Mouse (Mus musculus) intestine, embryonic 16.5 days (tissue): ENCODE measurements around the gene Srpk1. TPM values are rescaled to one million over a fixed set of nuclear protein-coding genes. Genes with fewer than 3 reads are reported as not detected.

ENCODE experiments used
- ATAC-seq: fragments of 200-750 bp; cut with Nextera tagmentation; 2 replicates; pipeline ENCODE4 v1.8.0; 2017; ENCODE audit warnings: moderate TSS enrichment, moderate library complexity
- H3K27ac ChIP-seq: fragments of 300-500 bp; sonication (generic); 2 replicates; pipeline ENCODE4 v1.5.1; 2014; ENCODE audit warnings: mild to moderate bottlenecking, low read length
- H3K27me3 ChIP-seq: fragments of 300-500 bp; sonication (generic); replicated peaks from 2 replicates; pipeline ENCODE4 v1.6.1; 2014; ENCODE audit warnings: low read length, control low read depth, mixed read lengths; ENCODE audit not compliant: control insufficient read depth, insufficient read depth
- H3K36me3 ChIP-seq: fragments of 300-500 bp; sonication (generic); 2 replicates; pipeline ENCODE4 v1.6.1; 2014; ENCODE audit warnings: low read length, control low read depth; ENCODE audit not compliant: control insufficient read depth, insufficient read depth
- H3K4me1 ChIP-seq: fragments of 300-500 bp; sonication (generic); 2 replicates; pipeline ENCODE4 v1.6.1; 2014; ENCODE audit warnings: low read length, control low read depth, mixed read lengths; ENCODE audit not compliant: control insufficient read depth, insufficient read depth
- H3K4me2 ChIP-seq: fragments of 300-500 bp; sonication (generic); 2 replicates; pipeline ENCODE4 v1.6.1; 2014; ENCODE audit warnings: low read depth, low read length, control low read depth
- H3K4me3 ChIP-seq: fragments of 300-500 bp; sonication (generic); 2 replicates; pipeline ENCODE4 v1.5.1; 2014; ENCODE audit warnings: mild to moderate bottlenecking, low read length
- H3K9ac ChIP-seq: fragments of 300-500 bp; sonication (generic); 2 replicates; pipeline ENCODE4 v1.6.1; 2014; ENCODE audit warnings: low read depth, low read length
- H3K9me3 ChIP-seq: fragments of 300-500 bp; sonication (generic); 2 replicates; pipeline ENCODE4 v1.6.1; 2016; ENCODE audit warnings: low read length, control low read depth; ENCODE audit not compliant: control insufficient read depth
- WGBS: fragments of 180-500 bp; shearing (Covaris S2); extraction: QIAGEN DNeasy Blood & Tissue Kit; methylation state at CpG from one replicate; pipeline ENCODE4 v1.1.7; 2014; 5-methylcytosine and 5-hydroxymethylcytosine counted together
- polyA plus RNA-seq: library from polyadenylated mRNA; unstranded; fragments of >200 nt; fragmentation: Nextera tagmentation; extraction: Ambion mirVana; gene quantifications from 2 replicates; pipeline ENCODE4 v1.2.1, GENCODE M21; 2015

Srpk1 gene
- polyA plus RNA-seq, 1 experiment from 2014 or later: 83.2 TPM

DNA sequence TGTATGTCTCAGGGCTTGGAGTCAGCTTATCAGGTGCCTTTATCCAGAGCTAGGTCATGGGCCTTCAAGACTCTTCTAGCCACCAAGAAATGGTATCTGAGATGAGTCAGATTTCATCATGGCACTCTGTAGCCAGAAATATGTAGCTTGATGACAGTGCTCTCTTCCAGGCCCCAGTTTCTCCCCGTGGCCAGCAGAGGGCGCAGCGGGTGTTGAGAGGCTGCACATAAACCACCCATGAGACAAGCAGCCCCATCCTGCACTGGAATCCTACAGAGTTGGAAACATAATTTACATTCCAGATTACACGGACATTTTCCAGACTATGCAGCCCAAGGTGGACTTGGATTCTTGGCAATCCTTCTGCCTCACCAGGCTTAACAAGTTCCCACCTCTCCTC is 29.5 kb downstream of the Srpk1 start:
- H3K4me3 ChIP-seq: no peak overlapping the region
- H3K4me2 ChIP-seq: no peak overlapping the region
- H3K4me1 ChIP-seq: no peaks in the 10 kb centered on the region
- H3K36me3 ChIP-seq: peaks cover 37% of the 10 kb centered on the region
- H3K27me3 ChIP-seq: no peaks in the 10 kb centered on the region
- H3K27ac ChIP-seq: no peak overlapping the region
- peak; percentile 48; the same call in 1 of the 2 replicates for ATAC-seq
- H3K9ac ChIP-seq: no peak overlapping the region
- H3K9me3 ChIP-seq: no peaks in the 10 kb centered on the region
- WGBS: 14% methylated on average over 4 of the region's 4 CpGs

- no peaks in the 10 kb centered on the region for H3K4me1 ChIP-seq
- H3K9me3 ChIP-seq: no peaks in the 10 kb centered on the region
- H3K9ac ChIP-seq: no peak overlapping the region
- ATAC-seq: no peak
- no peak overlapping the region for H3K4me3 ChIP-seq
- H3K27ac ChIP-seq: no peak overlapping the region
- WGBS: 85% methylated on average over 5 of the region's 5 CpGs
- peaks cover 35% of the 10 kb centered on the region for H3K36me3 ChIP-seq
- H3K27me3 ChIP-seq: no peaks in the 10 kb centered on the region
- no peak overlapping the region for H3K4me2 ChIP-seq
Observed at GRCm38 (mm10) chr17:28591476-28591875, 31.0 kb downstream of the Srpk1 start.

DNA sequence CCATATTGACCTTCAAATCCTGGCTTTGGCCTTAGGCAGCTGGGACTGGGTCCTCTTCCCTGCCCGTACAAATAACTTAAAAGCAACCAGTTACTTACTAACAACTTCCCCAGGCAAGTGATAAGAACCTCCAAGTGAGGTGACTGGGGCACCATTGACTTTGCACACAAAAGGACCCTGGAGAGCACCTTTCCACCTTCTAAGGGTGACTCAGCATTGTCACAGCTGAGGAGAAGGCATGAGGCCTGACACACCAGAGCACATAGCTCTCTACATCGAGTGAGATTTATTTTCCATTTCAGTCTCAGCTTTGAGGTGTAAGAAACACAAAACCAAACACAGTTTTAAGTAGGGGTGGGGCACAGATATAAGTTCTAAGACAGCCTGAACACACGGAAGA is 31.9 kb downstream of the Srpk1 start:
- no peak for ATAC-seq
- no peak overlapping the region for H3K4me2 ChIP-seq
- no peaks in the 10 kb centered on the region for H3K27me3 ChIP-seq
- no peak overlapping the region for H3K27ac ChIP-seq
- H3K9ac ChIP-seq: no peak overlapping the region
- peaks cover 33% of the 10 kb centered on the region for H3K36me3 ChIP-seq
- H3K9me3 ChIP-seq: no peaks in the 10 kb centered on the region
- no peak overlapping the region for H3K4me3 ChIP-seq
- 87% methylated on average over 3 of the region's 3 CpGs for WGBS
- no peaks in the 10 kb centered on the region for H3K4me1 ChIP-seq

GRCm38 (mm10) chr17:28588591-28588990 is 33.9 kb downstream of the Srpk1 start:
- Histone ChIP-seq H3K4me3 (no peak overlapping the region), H3K4me2 (no peak overlapping the region), H3K4me1 (no peaks in the 10 kb centered on the region), H3K27ac (no peak overlapping the region), H3K36me3 (peaks cover 29% of the 10 kb centered on the region), H3K9ac (no peak overlapping the region), H3K27me3 (no peaks in the 10 kb centered on the region), H3K9me3 (no peaks in the 10 kb centered on the region)
- WGBS: 78% methylated on average over 2 of the region's 2 CpGs
- ATAC-seq: no peak

DNA sequence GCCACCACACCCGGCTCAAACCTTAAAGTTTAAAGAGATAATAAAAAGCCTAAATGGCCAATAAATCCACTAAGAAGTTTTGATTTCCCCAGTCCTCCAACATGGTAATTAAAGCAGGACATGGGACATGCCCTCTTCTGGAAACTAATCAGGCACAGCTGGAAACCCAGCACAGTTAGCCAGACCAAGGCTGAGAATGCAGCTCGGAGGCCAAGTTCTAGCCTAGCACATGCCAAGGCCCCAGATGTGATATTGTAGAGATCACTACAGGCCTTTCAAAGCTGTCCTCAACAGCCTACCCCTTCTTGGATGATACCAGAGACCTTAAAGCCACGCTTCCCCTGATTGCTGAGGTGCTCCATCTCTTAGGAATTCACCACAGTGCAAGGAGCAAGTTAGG is 36.0 kb downstream of the Srpk1 start:
- Histone ChIP-seq H3K4me3 (no peak overlapping the region), H3K27me3 (no peaks in the 10 kb centered on the region), H3K27ac (no peak overlapping the region), H3K36me3 (peaks cover 11% of the 10 kb centered on the region), H3K4me1 (no peaks in the 10 kb centered on the region), H3K4me2 (no peak overlapping the region), H3K9me3 (no peaks in the 10 kb centered on the region), H3K9ac (no peak overlapping the region)
- ATAC-seq: no peak
- WGBS: 83% methylated on average over 3 of the region's 3 CpGs

DNA sequence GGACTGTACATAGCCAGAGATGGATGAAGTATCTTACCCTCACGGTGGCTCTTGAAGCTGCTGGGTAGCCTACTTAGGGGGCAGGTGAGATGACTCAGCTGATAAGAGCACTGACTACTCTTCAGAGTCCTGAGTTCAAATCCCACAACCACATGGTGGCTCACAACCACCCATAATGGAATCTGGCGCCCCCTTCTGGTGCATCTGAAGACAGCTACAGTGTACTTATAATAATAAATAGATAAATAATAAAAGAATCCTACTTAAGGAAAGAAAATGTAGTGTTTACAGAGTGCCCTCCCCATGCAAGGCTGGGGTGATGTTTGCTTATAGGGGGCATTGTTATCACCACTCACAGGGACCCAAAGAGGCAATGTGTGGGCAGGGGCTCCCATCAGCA is 41.5 kb downstream of the Srpk1 start:
- no peak for ATAC-seq
- no peaks in the 10 kb centered on the region for H3K4me1 ChIP-seq
- no peaks in the 10 kb centered on the region for H3K27me3 ChIP-seq
- 53% methylated on average over 2 of the region's 2 CpGs for WGBS
- H3K4me3 ChIP-seq: no peak overlapping the region
- no peak overlapping the region for H3K9ac ChIP-seq
- no peaks in the 10 kb centered on the region for H3K36me3 ChIP-seq
- H3K27ac ChIP-seq: no peak overlapping the region
- H3K9me3 ChIP-seq: no peaks in the 10 kb centered on the region
- H3K4me2 ChIP-seq: no peak overlapping the region

- Histone ChIP-seq H3K9ac (no peak overlapping the region), H3K36me3 (no peaks in the 10 kb centered on the region), H3K4me3 (no peak overlapping the region), H3K4me1 (peaks cover 5% of the 10 kb centered on the region), H3K9me3 (no peaks in the 10 kb centered on the region), H3K4me2 (no peak overlapping the region), H3K27ac (no peak overlapping the region), H3K27me3 (no peaks in the 10 kb centered on the region)
- 5% methylated on average over 9 of the region's 9 CpGs for WGBS
- ATAC-seq: 0 out of 2 replicates have a peak, but pooled peaks have one; percentile 45
Observed at GRCm38 (mm10) chr17:28580396-28580795, 42.1 kb downstream of the Srpk1 start.

DNA sequence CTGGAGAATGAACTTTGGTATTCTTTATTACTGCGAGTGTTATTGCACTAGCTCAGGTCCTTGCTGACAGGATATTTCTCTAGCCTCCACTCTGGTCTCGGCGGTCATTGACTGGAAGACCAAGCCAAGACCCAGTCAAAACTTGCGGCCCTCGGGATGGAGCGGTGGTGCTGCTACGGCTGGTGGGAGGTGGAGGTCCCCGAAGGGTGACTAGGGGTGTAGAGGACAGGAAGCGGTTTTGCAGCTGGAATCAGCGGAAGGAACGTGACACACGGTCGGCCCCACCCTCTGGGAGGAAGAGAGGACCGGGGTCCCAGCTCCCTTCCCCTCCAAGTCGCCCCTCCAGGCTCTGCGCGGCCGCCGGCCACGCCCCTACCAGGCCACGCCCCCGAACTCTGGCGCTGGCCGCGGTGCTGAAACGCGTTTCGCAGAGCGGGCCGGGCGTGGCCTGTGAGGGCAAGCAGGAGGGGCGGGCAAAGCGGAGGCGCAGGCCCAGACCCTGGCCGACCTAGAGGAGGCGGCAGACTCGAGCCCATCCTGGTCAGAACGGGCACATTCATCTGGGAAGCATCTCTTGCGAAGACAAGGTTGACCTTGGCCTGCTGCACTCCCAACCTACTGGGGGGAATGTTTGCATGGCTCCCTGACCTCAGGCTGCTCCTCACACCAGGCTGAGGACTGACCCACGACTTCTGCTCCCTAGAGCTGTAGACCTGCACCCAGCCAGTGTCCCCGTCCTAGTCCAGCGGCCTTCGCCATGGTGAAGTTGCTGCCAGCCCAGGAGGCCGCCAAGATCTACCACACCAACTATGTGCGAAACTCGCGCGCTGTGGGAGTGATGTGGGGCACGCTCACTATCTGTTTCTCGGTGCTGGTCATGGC is 47.0 kb downstream of the Srpk1 start, which contains the start of gene Lhfpl5:
Gene Lhfpl5, plus strand, starts transcription at position 398 of the 882 bp plus-strand sequence.
- peak; percentile 84 for ATAC-seq
- 14% methylated on average over 50 of the region's 50 CpGs for WGBS
- no peak within 1 kb of the TSS for H3K9ac ChIP-seq
- no peaks in the 10 kb centered on the region for H3K27me3 ChIP-seq
- H3K4me1 ChIP-seq: peaks cover 8% of the 10 kb centered on the region
- H3K9me3 ChIP-seq: no peaks in the 10 kb centered on the region
- H3K27ac ChIP-seq: no peak within 1 kb of the TSS
- H3K4me2 ChIP-seq: peak within 1 kb of the TSS; percentile 63
- H3K36me3 ChIP-seq: no peaks in the 10 kb centered on the region
- H3K4me3 ChIP-seq: peak within 1 kb of the TSS; percentile 35

GRCm38 (mm10) chr17:28572941-28573340 is 49.6 kb downstream of the Srpk1 start:
- Histone ChIP-seq H3K4me3 (no peak overlapping the region), H3K4me2 (no peak overlapping the region), H3K27me3 (no peaks in the 10 kb centered on the region), H3K4me1 (peaks cover 8% of the 10 kb centered on the region), H3K27ac (no peak overlapping the region), H3K9me3 (no peaks in the 10 kb centered on the region), H3K36me3 (no peaks in the 10 kb centered on the region), H3K9ac (no peak overlapping the region)
- ATAC-seq: no peak
- 81% methylated on average over 6 of the region's 6 CpGs for WGBS
